Mouse (Mus musculus): Measurements from ENCODE around the gene Sh3d19.

GRCm38 (mm10) chr3:86109099-86109498 lies 138.2 kb downstream of the Sh3d19 start:
- TF ChIP-seq CTCF (conservative IDR thresholded peaks at IDR 0.05; ENCODE audit: insufficient read depth, insufficient read length, low read depth, low read length) (no peak), POLR2A (IDR thresholded peaks at IDR 0.05; ENCODE audit: low read depth, low read length) (no peak)

Measured in kidney, adult 2 months (tissue).